Mouse (Mus musculus) hindbrain, embryonic 12.5 days (tissue): Measurements from ENCODE around the gene Olfr1500. TPM values are rescaled to one million over a fixed set of nuclear protein-coding genes. Genes with fewer than 3 reads are reported as not detected.

Source experiments
- polyA plus RNA-seq: library from polyadenylated mRNA; unstranded; fragments of >200 nt; fragmentation: Nextera tagmentation; extraction: Ambion mirVana; gene quantifications from 2 replicates; pipeline ENCODE4 v1.2.1, GENCODE M21; 2016

Gene Olfr1500
- polyA plus RNA-seq, 1 experiment from 2014 or later: not detected

Other genes with a start within 250 kb of the Olfr1500 start
- not detected in 2 replicates for gene Olfr1484, start 247.0 kb downstream of the Olfr1500 start, polyA plus RNA-seq
- not detected in 2 replicates for gene Olfr1487, start 213.1 kb downstream of the Olfr1500 start, polyA plus RNA-seq
- not detected in 2 replicates for gene Olfr1489, start 198.9 kb downstream of the Olfr1500 start, polyA plus RNA-seq
- gene Olfr1490, start 179.4 kb downstream of the Olfr1500 start, polyA plus RNA-seq: not detected in 2 replicates
- gene Olfr1491, start 133.2 kb downstream of the Olfr1500 start, polyA plus RNA-seq: not detected in 2 replicates
- not detected in 2 replicates for gene Olfr1493-ps1, start 107.2 kb downstream of the Olfr1500 start, polyA plus RNA-seq
- gene Olfr1494, start 90.8 kb downstream of the Olfr1500 start, polyA plus RNA-seq: not detected in 2 replicates
- gene Olfr1495, start 65.9 kb downstream of the Olfr1500 start, polyA plus RNA-seq: not detected in 2 replicates
- not detected in 2 replicates for gene Olfr1496, start 52.6 kb downstream of the Olfr1500 start, polyA plus RNA-seq
- not detected in 2 replicates for gene Olfr1497, start 32.3 kb downstream of the Olfr1500 start, polyA plus RNA-seq
- gene Olfr1499, start 11.0 kb downstream of the Olfr1500 start, polyA plus RNA-seq: not detected in 2 replicates
- gene Olfr1501, start 20.2 kb upstream of the Olfr1500 start, polyA plus RNA-seq: not detected in 2 replicates
- gene Olfr1502, start 31.3 kb upstream of the Olfr1500 start, polyA plus RNA-seq: not detected in 2 replicates
- gene Olfr1504, start 67.4 kb upstream of the Olfr1500 start, polyA plus RNA-seq: not detected in 2 replicates
- not detected in 2 replicates for gene Olfr1505, start 83.0 kb upstream of the Olfr1500 start, polyA plus RNA-seq